Mouse (Mus musculus) ES-E14 (cell line): Measurements from ENCODE around the gene Tgif2. TPM values are rescaled to one million over a fixed set of nuclear protein-coding genes. Genes with fewer than 3 reads are reported as not detected.
"Not testable (repeated sequence)": the region's sequence is repeated elsewhere in the genome, so short reads cannot be mapped to it uniquely, and the experiment has no call there.

Source experiments
- DNase-seq: peaks from one replicate; pipeline ENCODE4 v3.0.0-alpha.2; 2013; ENCODE audit warnings: low read depth, low spot score
- H3K27ac ChIP-seq: 2 replicates; pipeline ENCODE4 v1.5.1; 2012; ENCODE audit warnings: low read depth, mild to moderate bottlenecking, low read length, moderate library complexity, mixed read lengths; ENCODE audit not compliant: poor library complexity, insufficient read depth, severe bottlenecking
- H3K36me3 ChIP-seq: 2 replicates; pipeline ENCODE4 v1.6.1; 2012; ENCODE audit warnings: mild to moderate bottlenecking, low read length, moderate library complexity, mixed read lengths; ENCODE audit not compliant: control insufficient read depth, poor library complexity, insufficient read depth, severe bottlenecking
- H3K4me1 ChIP-seq, 2 experiments: fragments of 150-350 bp in 1 of 2; sonication (generic) in 1 of 2; 2 replicates each; pipeline ENCODE4 v1.6.1; 2012; ENCODE audit warnings: low read length in 2 of 2, mild to moderate bottlenecking in 1 of 2, mixed read lengths in 1 of 2; ENCODE audit not compliant: control insufficient read depth in 2 of 2, insufficient read depth in 2 of 2, poor library complexity in 1 of 2
- H3K4me3 ChIP-seq, 2 experiments: fragments of 150-350 bp in 1 of 2; sonication (generic) in 1 of 2; 2 replicates each; pipeline ENCODE4 v1.5.1; 2012; ENCODE audit warnings: low read length in 2 of 2, low read depth in 1 of 2, mild to moderate bottlenecking in 1 of 2, mixed read lengths in 1 of 2; ENCODE audit not compliant: insufficient read depth in 1 of 2, poor library complexity in 1 of 2, severe bottlenecking in 1 of 2
- H3K9ac ChIP-seq: 2 replicates; pipeline ENCODE4 v1.6.1; 2012; ENCODE audit warnings: low read depth, mild to moderate bottlenecking, low read length, mixed read lengths; ENCODE audit not compliant: poor library complexity, insufficient read depth, severe bottlenecking
- H3K9me3 ChIP-seq: fragments of 150-350 bp; sonication (generic); 2 replicates; pipeline ENCODE4 v1.6.1; 2012; ENCODE audit warnings: low read depth, mild to moderate bottlenecking, low read length; ENCODE audit not compliant: control insufficient read depth, insufficient read depth
- CHD2 ChIP-seq: IDR thresholded peaks from 2 replicates; pipeline ENCODE4 v1.6.1; 2014; ENCODE audit warnings: mild to moderate bottlenecking, low read depth, low read length, inconsistent platforms
- HCFC1 ChIP-seq: IDR thresholded peaks from 2 replicates; pipeline ENCODE4 v1.6.1; 2012; ENCODE audit warnings: low read length, inconsistent platforms, borderline replicate concordance; ENCODE audit not compliant: insufficient read depth
- MAFK ChIP-seq: IDR thresholded peaks from 2 replicates; pipeline ENCODE4 v1.6.1; 2014; ENCODE audit warnings: mild to moderate bottlenecking, low read depth, low read length, inconsistent platforms; ENCODE audit not compliant: insufficient read depth
- ZC3H11A ChIP-seq: IDR thresholded peaks from 2 replicates; pipeline ENCODE4 v1.6.1; 2012; ENCODE audit warnings: low read depth, mild to moderate bottlenecking, inconsistent platforms, low read length, borderline replicate concordance
- ZNF384 ChIP-seq: IDR thresholded peaks from 2 replicates; pipeline ENCODE4 v1.6.1; 2012; ENCODE audit warnings: low read depth, low read length, inconsistent platforms
- in situ Hi-C, 2 experiments: fragments of 600-800 bp; cut with MboI; formaldehyde crosslinking; loops; one replicate each; pipeline ENCODE4 v1.15.1; 2025; ENCODE audit warnings: low sequenced_read_pairs in 2 of 2, inconsistent platforms in 1 of 2; ENCODE audit not compliant: unreplicated experiment in 2 of 2
- total RNA-seq: library from RNA; depleted of rRNA; stranded (reverse); fragments of 300-350 nt; gene quantifications from 2 replicates; pipeline ENCODE4 v1.2.3, GENCODE M21; 2012

Tgif2 gene
- total RNA-seq, 1 experiment: 32.2 TPM

DNA sequence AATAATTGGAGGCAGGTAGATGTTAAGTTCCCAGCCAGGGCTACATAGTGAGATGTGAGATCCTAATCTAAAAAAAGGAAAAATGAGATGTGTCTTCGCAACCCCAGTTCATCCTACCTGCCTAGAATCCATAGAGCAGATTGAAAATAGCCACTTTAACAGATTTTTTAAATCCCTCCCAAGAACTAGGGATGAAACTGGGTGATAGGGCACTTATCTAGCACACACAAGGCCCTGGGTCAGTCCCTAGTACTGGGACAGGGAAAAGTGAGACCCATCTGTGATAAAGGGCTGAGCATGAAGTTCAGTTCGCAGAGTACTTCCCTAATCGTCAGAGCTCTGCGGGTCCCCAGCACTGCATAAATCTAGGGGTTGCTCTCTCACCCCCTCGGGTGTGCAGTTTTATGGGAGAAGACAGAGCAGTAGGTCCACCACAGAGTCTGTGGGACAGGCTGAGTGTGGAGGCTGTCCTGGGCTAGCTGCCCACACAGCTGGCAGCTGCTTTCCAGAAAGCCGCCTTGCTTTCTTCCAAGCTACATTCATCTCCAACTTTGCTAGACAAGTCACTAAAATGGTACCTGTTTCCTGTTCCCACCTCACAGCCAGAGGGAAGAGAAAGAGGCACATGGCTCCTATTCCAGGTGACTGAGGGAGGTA is 8.8 kb downstream of the Tgif2 start:
- H3K9me3 ChIP-seq: no peaks in the 10 kb centered on the region
- TF ChIP-seq CHD2 (no peak), HCFC1 (no peak), ZNF384 (no peak), ZC3H11A (no peak), MAFK (no peak)
- H3K36me3 ChIP-seq: peaks cover 65% of the 10 kb centered on the region
- no peak overlapping the region for H3K4me3 ChIP-seq
- in situ Hi-C loops: no loop called here
- no peak overlapping the region for H3K27ac ChIP-seq
- H3K4me1 ChIP-seq: peaks cover 2 to 32% of the 10 kb centered on the region in 2 experiments; a peak in 2 of 4 replicates
- no peak for DNase-seq
- no peak overlapping the region for H3K9ac ChIP-seq

DNA sequence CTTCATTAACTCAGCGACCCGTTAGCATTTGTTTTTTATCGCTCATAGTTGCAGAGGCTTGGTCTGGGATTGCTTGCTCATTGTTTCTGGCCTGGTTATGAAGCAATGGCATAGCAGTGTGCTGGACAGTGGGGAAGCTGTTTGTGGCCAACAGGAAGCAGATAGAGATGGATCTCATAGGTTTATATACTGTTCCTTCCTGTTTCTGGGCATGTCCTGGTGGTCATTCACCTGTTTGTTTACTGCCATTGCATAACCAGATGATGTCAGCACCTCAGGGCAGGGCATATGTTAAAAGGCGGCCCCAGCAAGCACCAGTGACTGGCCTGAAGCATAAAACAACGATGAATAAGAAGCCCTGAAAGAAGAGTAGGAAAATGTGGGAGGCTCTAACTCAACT is 10.7 kb downstream of the Tgif2 start:
- TF ChIP-seq ZNF384: no peak
- TF ChIP-seq MAFK: no peak
- no peak for TF ChIP-seq HCFC1
- no peak for TF ChIP-seq CHD2
- no peak for TF ChIP-seq ZC3H11A
- H3K9me3 ChIP-seq: no peaks in the 10 kb centered on the region
- in situ Hi-C loops: no loop called here
- no peak overlapping the region for H3K27ac ChIP-seq
- H3K4me3 ChIP-seq: no peak overlapping the region
- H3K4me1 ChIP-seq: peaks cover 0 to 15% of the 10 kb centered on the region in 2 experiments; a peak in 1 of 4 replicates
- H3K9ac ChIP-seq: no peak overlapping the region
- peaks cover 56% of the 10 kb centered on the region for H3K36me3 ChIP-seq
- DNase-seq: no peak

DNA sequence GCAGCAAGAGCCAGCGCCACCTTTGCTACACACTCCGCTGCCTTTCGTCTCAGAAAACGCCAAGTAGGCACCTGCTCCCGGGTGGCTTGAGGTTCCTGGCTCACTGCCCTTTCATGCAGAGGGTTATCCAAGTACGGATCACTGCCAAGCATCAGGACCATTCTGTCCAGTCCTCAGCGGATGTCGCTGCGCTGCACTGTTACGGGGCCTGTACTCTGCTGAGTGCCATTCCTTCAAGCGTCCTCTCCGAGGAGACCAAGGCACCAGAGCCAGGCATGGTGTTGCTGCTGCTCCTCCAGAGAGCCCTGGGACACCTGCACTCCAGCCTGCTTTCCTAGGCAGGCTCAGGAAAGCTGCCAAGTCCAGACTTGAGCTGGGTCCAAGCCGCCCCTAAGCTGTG is 13.8 kb downstream of the Tgif2 start:
- H3K9ac ChIP-seq, in situ Hi-C loops, H3K9me3 ChIP-seq, H3K27ac ChIP-seq, H3K4me3 ChIP-seq, DNase-seq, H3K4me1 ChIP-seq: not testable (repeated sequence)
- H3K36me3 ChIP-seq: peaks cover 40% of the 10 kb centered on the region

- H3K36me3 ChIP-seq: peaks cover 35% of the 10 kb centered on the region
- H3K4me1 ChIP-seq, H3K27ac ChIP-seq, H3K9ac ChIP-seq, DNase-seq, in situ Hi-C loops, H3K4me3 ChIP-seq, H3K9me3 ChIP-seq: not testable (repeated sequence)
Measured at GRCm38 (mm10) chr2:156853999-156854771, 14.4 kb downstream of the Tgif2 start.

DNA sequence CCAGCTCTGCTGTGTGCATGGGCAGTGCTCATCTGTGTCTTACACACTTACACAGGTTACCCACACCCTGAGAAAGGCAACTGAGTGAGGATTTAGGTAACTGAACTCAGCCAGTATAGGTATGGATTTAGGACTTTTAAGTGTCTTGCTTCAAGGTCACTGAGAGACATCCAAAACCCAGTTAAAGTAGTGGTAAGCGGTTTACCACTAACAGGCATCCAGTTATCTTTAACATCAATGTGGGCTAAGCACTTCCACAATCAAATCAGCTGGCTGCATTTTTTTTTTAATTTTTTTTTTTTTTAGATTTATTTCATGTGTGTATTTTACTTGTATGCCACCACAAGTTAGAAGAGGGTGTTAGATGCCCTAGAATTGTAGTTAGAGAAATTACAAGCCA is 16.5 kb downstream of the Tgif2 start:
- peaks cover 4 to 5% of the 10 kb centered on the region in 2 experiments; a peak in 2 of 4 replicates for H3K4me1 ChIP-seq
- H3K27ac ChIP-seq: no peak overlapping the region
- DNase-seq: no peak
- H3K9me3 ChIP-seq: no peaks in the 10 kb centered on the region
- peaks cover 20% of the 10 kb centered on the region for H3K36me3 ChIP-seq
- in situ Hi-C loops: no loop called here
- H3K4me3 ChIP-seq: no peak overlapping the region
- TF ChIP-seq CHD2 (no peak), MAFK (no peak), ZC3H11A (no peak), ZNF384 (no peak), HCFC1 (no peak)
- no peak overlapping the region for H3K9ac ChIP-seq
